Mouse (Mus musculus) mesoderm, embryonic 11.5 days (tissue): ENCODE measurements around the gene Cd47.
A peak's percentile ranks its signal among the peaks of the same experiment; 100 is the strongest.

Experiments
- DNase-seq: peaks from one replicate; pipeline ENCODE4 v3.0.0-alpha.2; 2012; ENCODE audit warnings: low read depth, low spot score

Cd47 gene

DNA sequence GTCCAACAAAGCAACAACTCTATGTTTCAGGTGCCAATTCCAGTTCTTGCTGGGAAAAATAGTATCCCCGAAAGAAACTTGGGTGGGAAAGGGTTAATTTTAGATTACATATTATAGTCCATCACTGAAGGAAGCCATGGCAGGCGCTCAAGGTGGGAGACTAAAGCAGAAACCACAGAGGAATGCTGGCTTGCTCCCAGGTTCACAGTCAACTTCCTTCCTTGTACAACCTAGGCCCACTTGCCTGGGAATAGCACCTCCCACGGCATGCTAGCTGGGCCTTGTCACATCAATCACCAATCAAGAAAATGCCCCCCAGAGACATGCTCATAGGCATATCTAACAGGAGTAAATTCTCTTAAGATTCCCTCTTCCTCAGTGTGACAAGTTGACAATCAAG lies 32.0 kb downstream of the Cd47 start:
- no peak for DNase-seq

- no peak for DNase-seq
Measured at GRCm38 (mm10) chr16:49834130-49834693, 33.9 kb downstream of the Cd47 start.

DNA sequence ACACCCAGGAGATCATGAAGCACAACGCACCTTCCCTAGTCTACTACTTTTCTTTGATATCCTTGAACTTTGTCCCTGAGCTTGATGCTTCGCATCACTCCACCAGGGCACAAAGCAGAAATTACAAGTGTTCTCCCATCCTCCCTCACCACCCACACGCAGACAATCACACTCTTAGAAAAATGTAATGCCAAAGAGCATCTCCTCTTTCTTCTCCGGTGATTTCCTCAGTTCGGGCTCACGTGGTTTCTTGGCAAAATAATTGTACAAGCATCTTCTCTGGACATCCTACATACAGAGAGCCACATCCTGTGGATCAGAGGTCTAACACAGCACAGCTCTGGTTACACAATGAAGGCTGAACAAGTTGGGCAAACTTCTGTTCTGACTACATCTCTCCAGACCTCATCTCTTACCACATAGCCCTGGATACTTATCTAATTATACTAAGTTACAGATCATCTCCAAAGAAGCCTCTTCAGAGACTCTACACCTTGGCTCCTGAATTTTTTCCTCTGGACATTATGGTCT lies 36.4 kb downstream of the Cd47 start:
- no peak for DNase-seq

GRCm38 (mm10) chr16:49838923-49839322 lies 38.6 kb downstream of the Cd47 start:
- no peak for DNase-seq

DNA sequence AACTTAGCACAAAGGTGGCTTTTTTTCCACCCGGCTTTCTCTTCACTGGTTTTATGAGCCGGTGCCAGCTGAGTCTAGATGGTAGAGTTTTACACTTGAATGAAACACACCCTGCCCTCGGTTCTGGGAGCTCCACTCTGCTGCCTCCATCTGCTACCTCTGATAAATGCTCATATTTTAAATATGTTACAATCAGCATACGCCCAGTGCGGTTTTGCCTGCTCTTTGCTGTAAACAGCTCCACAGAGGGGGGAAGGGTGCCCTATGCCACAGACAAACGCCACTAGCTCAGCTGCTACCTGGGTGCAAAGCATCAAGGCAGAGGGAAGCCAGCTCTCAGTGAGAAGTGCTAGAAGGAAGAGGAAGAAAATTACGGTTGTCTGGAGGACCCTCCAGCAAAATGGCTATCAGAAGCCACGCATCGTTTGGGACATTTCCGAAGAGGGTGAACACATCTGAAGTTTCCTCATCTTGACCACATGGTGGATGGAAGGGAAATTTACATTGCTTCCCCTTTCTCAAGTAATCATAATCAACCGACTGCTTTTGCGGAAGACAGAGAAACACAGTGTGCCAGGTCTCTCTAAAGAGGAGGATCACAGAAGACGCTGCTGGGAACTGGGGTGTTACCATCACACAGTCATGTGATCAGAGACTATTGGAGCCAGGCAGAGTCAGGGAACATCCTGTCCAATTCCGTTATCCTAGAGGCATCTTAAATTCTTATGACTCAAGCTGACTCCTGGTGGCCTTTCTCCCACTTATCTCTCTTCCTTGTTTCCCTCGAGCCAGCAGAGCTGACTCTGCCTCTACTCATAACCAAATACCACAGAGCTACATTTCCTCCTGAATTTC lies 39.6 kb downstream of the Cd47 start:
- DNase-seq: no peak

DNA sequence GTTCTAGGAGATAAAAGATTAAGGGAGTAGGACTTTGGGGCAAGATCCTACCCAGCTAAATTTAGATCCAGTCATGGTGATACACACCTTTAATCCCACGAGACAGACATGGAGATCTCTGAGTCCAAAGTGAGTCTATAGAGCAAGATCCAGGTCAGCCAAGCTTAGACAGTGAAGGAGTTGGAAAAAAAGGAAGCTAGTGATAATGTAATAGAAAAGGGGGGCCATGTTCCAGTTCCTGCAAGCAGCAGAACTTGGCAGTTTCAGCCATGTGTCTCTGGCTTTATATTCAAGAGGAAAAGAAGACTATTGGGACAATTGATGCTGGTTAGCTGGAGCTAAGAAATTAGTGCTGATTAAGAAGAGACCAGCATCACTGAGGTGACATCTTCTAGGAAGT lies 43.4 kb downstream of the Cd47 start:
- DNase-seq: no peak

- no peak for DNase-seq
Measured at GRCm38 (mm10) chr16:49847224-49848003, 47.1 kb downstream of the Cd47 start.

GRCm38 (mm10) chr16:49848651-49849050 lies 48.3 kb downstream of the Cd47 start:
- no peak for DNase-seq

- DNase-seq: no peak
Measured at GRCm38 (mm10) chr16:49852940-49853339, 52.6 kb downstream of the Cd47 start.

- no peak for DNase-seq
Measured at GRCm38 (mm10) chr16:49853633-49854032, 53.3 kb downstream of the Cd47 start.

DNA sequence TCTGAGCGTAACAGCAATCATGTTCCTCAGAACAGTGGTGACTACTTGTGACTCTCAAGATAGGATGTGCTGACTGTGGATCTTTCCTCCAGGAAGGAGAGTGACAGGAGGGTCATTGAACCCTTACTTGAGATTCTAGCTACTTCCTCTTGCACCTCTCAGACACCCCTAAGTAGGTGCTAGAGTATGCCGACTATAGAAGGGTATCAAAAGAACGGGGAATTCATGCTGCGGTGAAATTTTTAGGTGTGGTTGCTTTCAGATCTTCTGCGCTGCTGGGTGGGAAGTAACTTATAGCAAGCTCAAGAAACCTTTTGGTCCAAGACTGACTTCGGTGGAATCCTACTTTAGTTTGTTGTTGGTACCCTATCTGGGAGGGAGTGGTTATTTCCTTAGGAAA lies 53.9 kb downstream of the Cd47 start:
- no peak for DNase-seq

GRCm38 (mm10) chr16:49854931-49855835 lies 54.9 kb downstream of the Cd47 start:
- peak; percentile 88 for DNase-seq

DNA sequence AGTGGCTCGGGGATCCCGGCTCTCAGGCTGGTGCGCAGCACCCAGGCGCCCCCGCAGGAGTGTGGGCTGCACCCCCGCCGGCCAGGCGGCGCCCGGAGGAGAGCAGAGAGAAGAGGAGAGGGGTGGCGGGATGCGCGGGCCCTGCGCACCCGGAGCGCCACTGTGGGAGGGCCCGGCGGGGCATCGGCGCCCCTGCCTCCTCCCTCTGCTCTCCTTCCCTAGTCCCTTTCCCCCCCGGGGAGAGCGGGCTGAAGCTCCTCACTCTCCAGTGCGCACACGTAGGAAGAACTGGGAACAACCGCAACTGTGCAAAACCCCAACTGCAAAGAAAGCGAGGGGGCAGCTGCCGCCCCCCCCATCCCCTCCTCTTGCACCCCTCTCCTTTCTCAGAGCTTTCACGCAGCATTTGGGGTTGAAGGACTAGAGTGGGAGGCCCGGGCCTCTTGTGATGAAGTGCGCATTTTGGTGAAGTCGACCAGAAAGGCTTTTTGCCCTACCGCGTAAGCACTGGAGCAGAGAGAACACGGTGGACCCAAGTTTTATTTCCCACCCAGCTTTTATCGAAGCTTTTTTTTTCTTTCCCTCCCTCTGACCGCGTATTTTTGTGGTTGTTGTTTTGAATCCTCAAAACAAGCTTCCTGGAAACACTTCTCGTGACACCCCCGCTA lies 55.6 kb downstream of the Cd47 start:
- DNase-seq: peak; percentile 70

DNA sequence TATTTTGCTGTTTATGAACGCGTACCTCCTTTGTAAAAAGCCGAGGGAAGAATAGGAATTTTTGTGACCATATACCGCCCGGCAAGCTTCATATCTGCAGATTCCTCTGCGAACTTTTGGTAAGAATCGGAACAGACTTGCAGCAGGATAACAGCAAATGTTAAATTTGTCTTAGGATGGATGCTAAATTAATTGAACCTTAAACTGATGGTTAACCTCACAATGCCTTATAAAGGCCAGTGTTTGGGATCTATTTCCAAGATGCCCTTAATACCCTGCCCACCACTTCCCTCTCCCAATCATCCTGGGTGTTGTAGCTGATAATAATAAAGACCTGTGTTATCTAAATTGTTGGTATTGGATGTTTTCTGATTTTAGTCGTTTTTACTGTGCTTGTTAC lies 56.3 kb downstream of the Cd47 start:
- DNase-seq: no peak

GRCm38 (mm10) chr16:49857504-49858160 lies 57.3 kb downstream of the Cd47 start:
- DNase-seq: no peak

- DNase-seq: no peak
Measured at GRCm38 (mm10) chr16:49858161-49858906, 58.0 kb downstream of the Cd47 start.

DNA sequence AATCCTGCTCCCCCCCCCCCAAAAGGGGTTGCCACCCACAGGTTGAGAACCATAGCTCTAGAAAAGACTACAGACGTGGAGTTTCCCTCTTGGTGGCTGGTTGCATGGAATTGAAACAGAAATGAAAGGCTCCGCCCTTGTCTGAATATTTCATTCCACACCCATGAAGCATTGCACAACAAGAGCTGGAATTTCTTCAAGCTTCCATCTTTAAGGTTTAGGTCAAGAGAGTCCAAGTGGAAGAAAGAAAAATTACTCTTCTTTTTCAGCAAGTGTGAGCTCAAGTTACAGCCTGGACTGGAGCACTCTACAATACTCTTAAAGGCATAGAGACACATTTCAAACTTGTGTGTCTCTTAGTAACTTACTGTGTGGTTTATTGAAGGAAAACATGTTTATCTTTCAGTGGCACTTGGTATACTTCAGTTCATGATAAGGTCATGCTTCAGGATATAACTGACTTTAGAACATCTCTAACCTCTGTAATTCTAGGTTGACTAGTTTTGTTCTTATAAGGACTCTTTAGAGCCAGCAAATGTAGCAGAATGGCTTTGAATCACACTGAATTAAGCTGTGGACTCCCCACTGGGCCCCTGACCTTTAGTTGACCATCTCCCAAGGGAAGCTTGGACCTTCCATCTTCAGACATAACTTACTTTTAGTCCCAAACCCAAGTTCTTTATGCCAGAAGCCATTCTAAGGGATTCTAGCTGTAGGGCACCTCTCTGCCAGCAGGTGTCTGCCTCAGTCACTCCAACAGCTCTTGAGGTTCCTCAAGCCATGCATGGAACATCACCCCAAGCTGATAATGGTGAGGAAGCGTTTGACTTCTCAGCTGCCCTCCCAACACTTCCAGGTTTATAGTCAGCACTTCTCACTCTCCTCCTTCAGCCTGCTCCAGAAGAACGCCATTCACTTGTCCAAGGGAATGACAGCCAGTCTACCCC lies 58.8 kb downstream of the Cd47 start:
- no peak for DNase-seq

DNA sequence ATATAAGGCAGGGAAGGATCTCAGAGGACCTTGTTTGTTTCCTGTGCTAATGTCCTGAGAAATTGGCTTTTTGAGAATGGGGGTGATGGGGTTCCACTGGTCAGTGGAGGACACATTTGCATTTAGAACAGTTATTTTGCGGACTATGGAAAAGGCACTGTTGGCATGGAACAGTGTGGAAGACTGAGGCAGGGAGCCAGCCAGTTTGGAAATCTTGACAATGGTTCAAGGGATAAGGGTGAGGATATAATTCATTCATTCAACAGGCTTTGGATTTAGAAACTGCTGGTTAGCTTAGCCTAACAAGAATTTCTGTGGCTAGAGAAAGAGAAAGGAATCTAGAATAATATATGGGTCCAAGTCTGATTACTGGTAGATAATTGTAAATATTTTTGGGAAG lies 61.7 kb downstream of the Cd47 start:
- no peak for DNase-seq
